Mouse (Mus musculus) cortical plate, adult 2 months (tissue): Measurements from ENCODE around the gene Apbb1. TPM values are rescaled to one million over a fixed set of nuclear protein-coding genes. Genes with fewer than 3 reads are reported as not detected.

ENCODE experiments used
- H3K27ac ChIP-seq: fragments of 200-500 bp; 2 replicates; pipeline ENCODE4 v1.5.1; 2012; ENCODE audit warnings: low read length, control low read depth, inconsistent platforms; ENCODE audit not compliant: insufficient read depth
- H3K4me1 ChIP-seq: fragments of 200-500 bp; 2 replicates; pipeline ENCODE4 v1.6.1; 2011; ENCODE audit warnings: low read length; ENCODE audit not compliant: control insufficient read depth, insufficient read depth
- H3K4me3 ChIP-seq: fragments of 200-500 bp; 2 replicates; pipeline ENCODE4 v1.5.1; 2011; ENCODE audit warnings: mild to moderate bottlenecking, low read length, control low read depth; ENCODE audit not compliant: insufficient read depth
- CTCF ChIP-seq: fragments of 200-500 bp; IDR thresholded peaks from 2 replicates; pipeline ENCODE4 v1.5.1; 2011; ENCODE audit warnings: mild to moderate bottlenecking, control low read depth, low read length; ENCODE audit not compliant: insufficient read depth; ENCODE audit errors: extremely low read depth
- POLR2A ChIP-seq: fragments of 200-500 bp; IDR thresholded peaks from 2 replicates; pipeline ENCODE4 v1.6.1; 2011; ENCODE audit warnings: mild to moderate bottlenecking, low read length, control low read depth; ENCODE audit not compliant: insufficient read depth; ENCODE audit errors: extremely low read depth
- polyA plus RNA-seq: library from polyadenylated mRNA; depleted of rRNA; stranded (reverse); fragments of >200 nt; gene quantifications from 2 replicates; pipeline ENCODE4 v1.2.3, GENCODE M21; 2012

The Apbb1 gene
- polyA plus RNA-seq, 1 experiment = 565 TPM

DNA sequence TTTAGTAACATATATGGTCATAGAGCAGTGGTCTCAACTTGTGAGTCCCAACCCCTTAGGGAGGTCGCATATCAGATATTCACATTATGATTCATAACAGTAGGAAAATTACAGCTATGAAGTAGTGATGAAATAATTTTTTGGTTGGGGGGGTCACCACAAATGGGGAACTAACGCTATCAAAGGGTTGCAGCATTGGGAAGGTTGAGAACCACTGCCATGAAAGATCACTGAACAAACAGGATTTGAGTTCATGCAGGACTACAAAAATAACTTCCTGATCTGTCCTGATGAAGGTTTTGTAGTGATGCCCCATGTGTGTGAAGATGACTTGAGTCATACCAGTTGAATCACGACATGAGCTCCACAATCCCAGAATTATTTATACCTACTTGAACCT is 27.0 kb upstream of the Apbb1 start:
- TF ChIP-seq POLR2A = no peak
- no peak for TF ChIP-seq CTCF
- Histone ChIP-seq H3K27ac (no peak overlapping the region), H3K4me1 (no peaks in the 10 kb centered on the region), H3K4me3 (no peak overlapping the region)

DNA sequence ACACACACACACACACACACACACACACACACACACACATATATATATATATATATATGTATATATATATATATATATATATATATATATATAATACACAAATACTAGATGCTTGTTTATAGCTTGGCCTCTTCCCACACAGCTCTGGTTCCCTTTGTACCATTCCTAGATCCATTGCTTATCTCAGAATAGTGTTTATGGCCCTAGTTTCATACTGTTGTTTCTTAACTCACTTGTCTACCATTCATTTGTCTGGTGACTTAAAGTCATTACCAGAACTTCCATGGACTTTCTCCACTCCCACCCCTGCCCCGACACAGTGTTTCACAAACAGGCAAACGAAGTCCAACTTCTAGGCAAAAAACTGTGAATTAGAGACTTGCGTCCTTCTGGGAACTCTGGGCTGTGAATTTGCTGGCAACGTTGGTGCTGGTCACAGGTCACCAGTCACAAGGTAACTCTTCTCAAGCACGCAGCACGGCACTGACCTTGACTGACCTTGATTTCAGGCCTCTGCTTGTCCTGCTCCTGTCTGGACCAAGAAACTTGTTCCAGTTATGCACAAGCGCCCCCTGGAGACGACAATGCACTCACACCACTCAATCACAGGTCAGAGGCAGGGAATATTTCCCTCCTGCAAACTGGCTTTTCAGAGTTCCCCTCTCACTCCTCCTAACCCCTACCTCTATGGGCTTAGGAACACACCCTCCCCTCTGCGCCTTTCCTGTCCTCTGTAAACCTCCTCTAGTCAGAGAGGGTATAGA is 21.6 kb upstream of the Apbb1 start:
- no peak overlapping the region for H3K27ac ChIP-seq
- TF ChIP-seq POLR2A (no peak), CTCF (peak; percentile 79)
- H3K4me3 ChIP-seq = no peak overlapping the region
- H3K4me1 ChIP-seq = no peaks in the 10 kb centered on the region

DNA sequence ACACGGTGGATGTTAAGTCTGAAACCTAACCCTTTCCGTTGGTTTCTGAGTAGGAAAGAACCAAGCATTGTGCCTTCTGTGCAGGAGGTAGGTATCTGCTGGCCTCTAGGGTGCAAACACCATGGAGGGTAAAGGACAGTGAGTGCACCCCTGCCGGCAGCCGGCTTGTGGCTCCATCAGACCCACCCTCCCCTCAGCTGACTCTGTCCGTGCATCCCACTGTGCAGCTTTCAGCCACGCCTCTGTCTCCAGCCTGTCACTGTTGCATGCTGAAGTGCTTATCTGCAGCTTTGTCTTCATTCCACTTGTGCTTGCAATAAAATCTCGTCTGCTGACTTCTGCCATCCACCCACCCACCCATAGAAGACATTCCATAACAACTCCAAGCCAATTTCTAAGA is 8.6 kb upstream of the Apbb1 start:
- no peaks in the 10 kb centered on the region for H3K4me1 ChIP-seq
- no peak overlapping the region for H3K27ac ChIP-seq
- no peak for TF ChIP-seq POLR2A
- no peak for TF ChIP-seq CTCF
- H3K4me3 ChIP-seq = no peak overlapping the region

DNA sequence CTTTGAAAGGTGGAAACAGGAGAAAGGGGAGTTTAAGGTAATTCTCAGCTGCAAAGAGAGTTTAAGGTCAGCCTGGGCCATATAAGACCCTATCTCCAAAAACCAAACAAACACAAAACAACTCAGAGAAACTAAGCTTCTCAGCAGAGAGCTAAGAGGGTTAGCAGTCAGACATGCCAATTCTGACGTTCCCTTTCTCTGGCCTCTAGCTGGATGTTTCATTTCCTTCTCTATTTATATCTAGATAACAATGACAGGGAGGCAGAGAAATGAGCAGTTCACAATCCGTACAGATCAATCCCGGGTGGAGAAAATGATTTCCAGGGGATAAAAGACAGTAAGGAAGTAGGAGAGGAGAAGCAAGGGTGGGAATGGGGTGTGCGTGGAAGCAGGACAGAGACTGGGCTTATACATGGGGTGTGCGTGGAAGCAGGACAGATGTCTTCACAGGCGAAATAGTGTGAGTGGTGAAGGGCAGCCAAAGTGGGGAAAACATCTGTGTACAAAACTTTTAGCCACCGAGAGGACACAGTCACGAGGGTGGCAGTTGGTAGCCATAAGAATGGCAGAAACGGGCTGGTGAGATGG is 7.0 kb upstream of the Apbb1 start:
- Histone ChIP-seq H3K4me1 (no peaks in the 10 kb centered on the region), H3K27ac (no peak overlapping the region), H3K4me3 (no peak overlapping the region)
- no peak for TF ChIP-seq POLR2A
- no peak for TF ChIP-seq CTCF

DNA sequence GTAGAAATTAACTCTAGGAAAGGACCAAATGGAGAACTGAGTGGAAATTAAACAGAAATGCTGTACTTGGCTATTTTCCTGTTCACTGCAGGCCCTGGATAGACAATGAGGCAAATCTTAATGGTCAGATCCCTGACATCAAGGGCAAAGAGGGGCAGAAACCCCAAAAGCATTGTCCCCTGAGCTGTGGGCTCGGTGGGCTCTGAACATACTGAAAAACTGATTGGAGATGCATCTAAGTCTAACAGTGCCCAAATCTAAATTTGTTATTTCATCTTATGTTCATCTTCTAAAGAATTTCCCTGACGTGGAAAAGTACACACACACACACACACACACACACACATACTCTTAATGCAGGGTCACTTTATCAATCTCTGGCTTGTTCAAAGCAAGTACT is 506 bp upstream of the Apbb1 start:
- H3K4me3 ChIP-seq = peak overlapping the region; percentile 85; the same call in 1 of the 2 replicates
- H3K27ac ChIP-seq = no peak overlapping the region
- no peak for TF ChIP-seq POLR2A
- TF ChIP-seq CTCF = no peak
- peaks cover 12% of the 10 kb centered on the region for H3K4me1 ChIP-seq

DNA sequence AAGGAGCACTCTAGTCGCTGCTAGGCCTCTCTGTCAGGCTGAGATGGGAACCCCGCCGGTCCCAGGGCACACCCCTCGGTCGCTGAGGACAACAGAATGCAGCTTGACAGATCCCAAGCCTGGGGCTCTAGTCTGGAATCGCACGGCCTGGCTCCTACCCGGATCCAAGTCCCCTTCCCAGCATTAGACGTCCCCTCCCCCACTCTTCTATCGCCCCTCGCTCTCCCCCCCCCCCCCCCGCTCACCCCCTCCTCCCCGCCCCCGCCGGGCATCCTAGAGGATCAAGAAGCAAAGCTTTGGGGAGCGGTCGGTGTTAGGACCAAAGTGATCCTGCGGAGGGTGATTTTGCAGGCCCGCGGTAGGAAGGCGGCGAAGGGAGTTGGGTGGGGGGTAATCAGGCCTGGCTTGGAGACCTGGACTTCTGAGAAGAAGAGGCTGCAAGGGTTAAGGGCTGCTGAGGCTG is 795 bp downstream of the Apbb1 start:
- H3K27ac ChIP-seq = peak overlapping the region; percentile 99
- H3K4me1 ChIP-seq = peaks cover 16% of the 10 kb centered on the region
- peak overlapping the region; percentile 85 for H3K4me3 ChIP-seq
- TF ChIP-seq CTCF (no peak), POLR2A (no peak)

DNA sequence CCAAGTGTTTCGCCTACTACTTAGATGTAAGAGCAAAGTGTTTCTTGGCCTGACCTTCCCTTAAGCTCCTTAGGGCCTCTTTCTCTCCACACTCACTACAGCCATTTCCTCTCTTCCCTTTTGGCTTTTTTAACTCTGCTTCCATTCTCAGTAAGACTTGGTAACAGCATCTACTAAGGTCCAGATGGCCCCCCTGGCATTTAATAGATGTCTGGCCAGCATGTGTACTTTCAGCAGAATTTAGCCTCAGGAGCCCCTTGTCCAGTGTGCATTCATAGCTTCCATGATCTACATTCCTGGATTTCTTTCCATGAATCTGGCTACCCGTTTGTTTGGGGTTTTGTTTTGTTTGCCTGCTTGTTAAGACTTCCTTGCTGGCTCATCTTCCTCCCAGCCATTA is 3.0 kb downstream of the Apbb1 start:
- Histone ChIP-seq H3K4me3 (no peak overlapping the region), H3K27ac (no peak overlapping the region), H3K4me1 (peaks cover 29% of the 10 kb centered on the region)
- TF ChIP-seq CTCF (no peak), POLR2A (no peak)

DNA sequence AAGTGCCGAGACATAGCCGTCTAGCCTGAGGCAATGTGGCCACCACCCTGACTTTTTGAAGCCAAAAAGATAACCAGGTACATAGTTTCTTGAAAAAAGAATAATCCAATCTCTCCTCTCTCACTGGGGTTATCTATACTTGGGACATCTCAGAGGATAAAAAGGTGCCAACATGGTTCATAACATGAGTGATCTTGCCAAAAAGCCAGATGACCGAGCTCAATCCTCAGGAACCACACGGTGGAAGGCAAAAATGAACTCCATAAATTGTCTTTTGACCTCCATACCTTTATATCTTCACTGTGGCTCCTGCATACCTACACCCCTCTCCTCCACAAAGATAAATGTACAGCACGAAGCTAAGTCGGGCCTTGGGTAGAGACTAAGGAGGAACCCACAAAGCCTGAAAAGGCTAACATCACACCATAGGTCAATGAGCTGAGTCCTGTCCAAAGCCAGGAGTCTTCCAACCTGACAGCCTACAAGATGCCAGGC is 4.0 kb downstream of the Apbb1 start:
- Histone ChIP-seq H3K27ac (no peak overlapping the region), H3K4me1 (peaks cover 36% of the 10 kb centered on the region), H3K4me3 (no peak overlapping the region)
- TF ChIP-seq CTCF (no peak), POLR2A (no peak)

DNA sequence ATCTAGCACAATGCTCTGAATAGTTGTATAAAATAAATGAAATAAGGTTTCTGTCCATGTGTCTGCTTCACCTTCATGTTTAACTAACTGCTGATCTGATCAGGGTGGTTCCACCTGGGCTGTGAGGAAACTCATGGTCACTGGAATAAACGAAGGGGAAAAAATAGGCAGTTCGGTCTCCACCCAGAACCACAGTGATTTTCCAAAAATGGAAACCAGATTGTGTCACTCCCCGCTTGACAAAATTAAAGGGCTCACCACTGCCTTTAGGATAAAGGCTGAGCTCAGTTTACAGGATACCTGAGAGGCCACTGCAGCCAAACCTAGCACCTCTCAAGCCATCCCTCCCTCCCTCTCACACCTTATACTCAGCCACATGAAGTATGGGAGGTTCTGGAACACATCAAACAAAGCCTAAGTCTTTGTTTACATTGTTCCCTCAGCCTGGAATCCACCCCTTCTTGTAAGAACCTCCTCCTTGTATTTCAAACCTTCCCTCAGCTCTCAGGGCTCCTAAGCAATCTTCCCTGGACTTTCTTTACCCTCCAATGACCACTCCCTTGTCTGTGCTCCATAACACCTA is 5.2 kb downstream of the Apbb1 start:
- no peak for TF ChIP-seq CTCF
- no peak for TF ChIP-seq POLR2A
- Histone ChIP-seq H3K4me3 (peak overlapping the region; percentile 11; the same call in 1 of the 2 replicates), H3K27ac (peak overlapping the region; percentile 32), H3K4me1 (peaks cover 36% of the 10 kb centered on the region)
